Mouse (Mus musculus): Measurements from ENCODE around the gene Ube2r2. TPM values are rescaled to one million over a fixed set of nuclear protein-coding genes. Genes with fewer than 3 reads are reported as not detected.

Gene Ube2r2
- 97.6 and 103 TPM in 2 replicates for polyA plus RNA-seq (2014; fragmentation: Nextera tagmentation; extraction: Ambion mirVana)

- under 1% methylated on average over 56 of the region's 65 CpGs for WGBS
- H3K4me1 ChIP-seq (ENCODE audit: control insufficient read depth, insufficient read depth, low read length): peaks cover 17% of the 10 kb centered on the region
- H3K4me3 ChIP-seq (ENCODE audit: low read length): peak within 1 kb of the TSS; percentile 94
- peak; percentile 87 for ATAC-seq (ENCODE audit: low FRiP score, low TSS enrichment)
- H3K9ac ChIP-seq (ENCODE audit: low read depth, low read length): peak within 1 kb of the TSS; percentile 99
- peaks cover 10% of the 10 kb centered on the region; the same call in 1 of the 2 replicates for H3K36me3 ChIP-seq (ENCODE audit: control insufficient read depth, insufficient read depth, low read length)
- no peaks in the 10 kb centered on the region for H3K27me3 ChIP-seq (ENCODE audit: control insufficient read depth, insufficient read depth, low read length)
- H3K27ac ChIP-seq (ENCODE audit: low read depth, low read length): peak within 1 kb of the TSS; percentile 99
- H3K4me2 ChIP-seq (replicated peaks; ENCODE audit: low read depth, low read length): peak within 1 kb of the TSS; percentile 53
- no peaks in the 10 kb centered on the region for H3K9me3 ChIP-seq (ENCODE audit: control insufficient read depth, low read length)
Measured at GRCm38 (mm10) chr4:41135711-41136453, at the start of gene Ube2r2. TSS of gene Ube2r2 (plus strand) at chr4:41135743.

- H3K4me2 ChIP-seq (replicated peaks; ENCODE audit: low read depth, low read length): no peak overlapping the region
- H3K4me3 ChIP-seq (ENCODE audit: low read length): no peak overlapping the region
- H3K36me3 ChIP-seq (ENCODE audit: control insufficient read depth, insufficient read depth, low read length): no peaks in the 10 kb centered on the region
- WGBS: 68% methylated on average over 9 of the region's 9 CpGs
- ATAC-seq (ENCODE audit: low FRiP score, low TSS enrichment): 0 out of 2 replicates have a peak, but pooled peaks have one; percentile 33
- H3K27me3 ChIP-seq (ENCODE audit: control insufficient read depth, insufficient read depth, low read length): no peaks in the 10 kb centered on the region
- H3K4me1 ChIP-seq (ENCODE audit: control insufficient read depth, insufficient read depth, low read length): no peaks in the 10 kb centered on the region; the same call in 1 of the 2 replicates
- no peaks in the 10 kb centered on the region for H3K9me3 ChIP-seq (ENCODE audit: control insufficient read depth, low read length)
- no peak overlapping the region for H3K27ac ChIP-seq (ENCODE audit: low read depth, low read length)
- no peak overlapping the region for H3K9ac ChIP-seq (ENCODE audit: low read depth, low read length)
Measured at GRCm38 (mm10) chr4:41086947-41087346, 48.6 kb upstream of the Ube2r2 start.

GRCm38 (mm10) chr4:41087459-41088298 lies 47.9 kb upstream of the Ube2r2 start:
- no peak; the same call in 1 of the 2 replicates for ATAC-seq (ENCODE audit: low FRiP score, low TSS enrichment)
- Histone ChIP-seq H3K4me3 (ENCODE audit: low read length) (no peak overlapping the region), H3K4me2 (replicated peaks; ENCODE audit: low read depth, low read length) (no peak overlapping the region), H3K4me1 (ENCODE audit: control insufficient read depth, insufficient read depth, low read length) (no peaks in the 10 kb centered on the region; the same call in 1 of the 2 replicates), H3K36me3 (ENCODE audit: control insufficient read depth, insufficient read depth, low read length) (no peaks in the 10 kb centered on the region), H3K9ac (ENCODE audit: low read depth, low read length) (no peak overlapping the region), H3K27me3 (ENCODE audit: control insufficient read depth, insufficient read depth, low read length) (no peaks in the 10 kb centered on the region), H3K9me3 (ENCODE audit: control insufficient read depth, low read length) (no peaks in the 10 kb centered on the region), H3K27ac (ENCODE audit: low read depth, low read length) (no peak overlapping the region)
- WGBS: 79% methylated on average over 16 of the region's 16 CpGs

GRCm38 (mm10) chr4:41089189-41089588 lies 46.4 kb upstream of the Ube2r2 start:
- H3K4me3 ChIP-seq (ENCODE audit: low read length): no peak overlapping the region
- 85% methylated on average over 4 of the region's 4 CpGs for WGBS
- no peak for ATAC-seq (ENCODE audit: low FRiP score, low TSS enrichment)

GRCm38 (mm10) chr4:41089705-41090104 lies 45.8 kb upstream of the Ube2r2 start:
- WGBS: 70% methylated on average over 2 of the region's 2 CpGs
- Histone ChIP-seq H3K4me3 (ENCODE audit: low read length) (no peak overlapping the region), H3K27me3 (ENCODE audit: control insufficient read depth, insufficient read depth, low read length) (no peaks in the 10 kb centered on the region), H3K9me3 (ENCODE audit: control insufficient read depth, low read length) (no peaks in the 10 kb centered on the region), H3K4me2 (replicated peaks; ENCODE audit: low read depth, low read length) (no peak overlapping the region), H3K36me3 (ENCODE audit: control insufficient read depth, insufficient read depth, low read length) (no peaks in the 10 kb centered on the region), H3K4me1 (ENCODE audit: control insufficient read depth, insufficient read depth, low read length) (no peaks in the 10 kb centered on the region; the same call in 1 of the 2 replicates), H3K27ac (ENCODE audit: low read depth, low read length) (no peak overlapping the region), H3K9ac (ENCODE audit: low read depth, low read length) (no peak overlapping the region)
- no peak for ATAC-seq (ENCODE audit: low FRiP score, low TSS enrichment)

More at GRCm38 (mm10) chr4:41089189-41089588, 46.4 kb upstream of the Ube2r2 start:
- Histone ChIP-seq H3K4me2 (replicated peaks; ENCODE audit: low read depth, low read length) (no peak overlapping the region), H3K9me3 (ENCODE audit: control insufficient read depth, low read length) (no peaks in the 10 kb centered on the region), H3K4me1 (ENCODE audit: control insufficient read depth, insufficient read depth, low read length) (no peaks in the 10 kb centered on the region; the same call in 1 of the 2 replicates), H3K27ac (ENCODE audit: low read depth, low read length) (no peak overlapping the region), H3K27me3 (ENCODE audit: control insufficient read depth, insufficient read depth, low read length) (no peaks in the 10 kb centered on the region), H3K36me3 (ENCODE audit: control insufficient read depth, insufficient read depth, low read length) (no peaks in the 10 kb centered on the region), H3K9ac (ENCODE audit: low read depth, low read length) (no peak overlapping the region)

GRCm38 (mm10) chr4:41091391-41091790 lies 44.2 kb upstream of the Ube2r2 start:
- WGBS: 22% methylated on average over 3 of the region's 3 CpGs
- H3K27ac ChIP-seq (ENCODE audit: low read depth, low read length): no peak overlapping the region
- H3K9me3 ChIP-seq (ENCODE audit: control insufficient read depth, low read length): no peaks in the 10 kb centered on the region
- no peaks in the 10 kb centered on the region for H3K36me3 ChIP-seq (ENCODE audit: control insufficient read depth, insufficient read depth, low read length)
- no peaks in the 10 kb centered on the region for H3K27me3 ChIP-seq (ENCODE audit: control insufficient read depth, insufficient read depth, low read length)
- H3K4me2 ChIP-seq (replicated peaks; ENCODE audit: low read depth, low read length): no peak overlapping the region
- peaks cover 5% of the 10 kb centered on the region; the same call in 1 of the 2 replicates for H3K4me1 ChIP-seq (ENCODE audit: control insufficient read depth, insufficient read depth, low read length)
- H3K9ac ChIP-seq (ENCODE audit: low read depth, low read length): no peak overlapping the region
- ATAC-seq (ENCODE audit: low FRiP score, low TSS enrichment): no peak
- no peak overlapping the region for H3K4me3 ChIP-seq (ENCODE audit: low read length)

GRCm38 (mm10) chr4:41092958-41093357 lies 42.6 kb upstream of the Ube2r2 start:
- no peak for ATAC-seq (ENCODE audit: low FRiP score, low TSS enrichment)
- H3K4me1 ChIP-seq (ENCODE audit: control insufficient read depth, insufficient read depth, low read length): peaks cover 14% of the 10 kb centered on the region
- H3K4me2 ChIP-seq (replicated peaks; ENCODE audit: low read depth, low read length): no peak overlapping the region
- H3K4me3 ChIP-seq (ENCODE audit: low read length): no peak overlapping the region
- no peaks in the 10 kb centered on the region for H3K9me3 ChIP-seq (ENCODE audit: control insufficient read depth, low read length)
- no peaks in the 10 kb centered on the region for H3K36me3 ChIP-seq (ENCODE audit: control insufficient read depth, insufficient read depth, low read length)
- H3K27ac ChIP-seq (ENCODE audit: low read depth, low read length): no peak overlapping the region
- no peak overlapping the region for H3K9ac ChIP-seq (ENCODE audit: low read depth, low read length)
- 61% methylated on average over 1 of the region's 1 CpGs for WGBS
- peaks cover 4% of the 10 kb centered on the region; the same call in 1 of the 2 replicates for H3K27me3 ChIP-seq (ENCODE audit: control insufficient read depth, insufficient read depth, low read length)

- Histone ChIP-seq H3K36me3 (ENCODE audit: control insufficient read depth, insufficient read depth, low read length) (no peaks in the 10 kb centered on the region), H3K4me1 (ENCODE audit: control insufficient read depth, insufficient read depth, low read length) (peaks cover 22% of the 10 kb centered on the region)
Measured at GRCm38 (mm10) chr4:41094361-41094760, 41.2 kb upstream of the Ube2r2 start.

More at GRCm38 (mm10) chr4:41094361-41094760, 41.2 kb upstream of the Ube2r2 start:
- no peak for ATAC-seq (ENCODE audit: low FRiP score, low TSS enrichment)
- Histone ChIP-seq H3K9ac (ENCODE audit: low read depth, low read length) (no peak overlapping the region), H3K4me3 (ENCODE audit: low read length) (no peak overlapping the region), H3K9me3 (ENCODE audit: control insufficient read depth, low read length) (no peaks in the 10 kb centered on the region), H3K27me3 (ENCODE audit: control insufficient read depth, insufficient read depth, low read length) (peaks cover 6% of the 10 kb centered on the region; the same call in 1 of the 2 replicates), H3K27ac (ENCODE audit: low read depth, low read length) (no peak overlapping the region), H3K4me2 (replicated peaks; ENCODE audit: low read depth, low read length) (no peak overlapping the region)
- 70% methylated on average over 9 of the region's 9 CpGs for WGBS

Measured in kidney, embryonic 14.5 days (tissue).